Mouse (Mus musculus) liver, embryonic 16.5 days (tissue): ENCODE results near the gene Epp13. TPM values are rescaled to one million over a fixed set of nuclear protein-coding genes. Genes with fewer than 3 reads are reported as not detected.
"Not testable (repeated sequence)": the region's sequence is repeated elsewhere in the genome, so short reads cannot be mapped to it uniquely, and the experiment has no call there.

ENCODE experiments used
- ATAC-seq: fragments of 200-750 bp; cut with Nextera tagmentation; 2 replicates; pipeline ENCODE4 v1.8.0; 2017; ENCODE audit warnings: low read depth, mild to moderate bottlenecking, moderate number of reproducible peaks, moderate library complexity
- H3K27ac ChIP-seq: fragments of 300-500 bp; sonication (generic); 2 replicates; pipeline ENCODE4 v1.5.1; 2014; ENCODE audit warnings: mild to moderate bottlenecking, low read length
- H3K27me3 ChIP-seq: fragments of 300-500 bp; sonication (generic); 2 replicates; pipeline ENCODE4 v1.6.1; 2014; ENCODE audit warnings: low read depth, low read length, mixed read lengths; ENCODE audit not compliant: control insufficient read depth, insufficient read depth
- H3K36me3 ChIP-seq: fragments of 300-500 bp; sonication (generic); 2 replicates; pipeline ENCODE4 v1.6.1; 2014; ENCODE audit warnings: mild to moderate bottlenecking; ENCODE audit not compliant: control insufficient read depth, insufficient read depth
- H3K4me1 ChIP-seq: fragments of 300-500 bp; sonication (generic); 2 replicates; pipeline ENCODE4 v1.6.1; 2014; ENCODE audit warnings: low read depth, low read length, mixed read lengths; ENCODE audit not compliant: control insufficient read depth
- H3K4me2 ChIP-seq: fragments of 300-500 bp; sonication (generic); 2 replicates; pipeline ENCODE4 v1.6.1; 2014; ENCODE audit warnings: low read depth, low read length, mixed read lengths
- H3K4me3 ChIP-seq: fragments of 300-500 bp; sonication (generic); 2 replicates; pipeline ENCODE4 v1.5.1; 2014; ENCODE audit warnings: low read depth, mild to moderate bottlenecking, low read length
- H3K9ac ChIP-seq: fragments of 300-500 bp; sonication (generic); 2 replicates; pipeline ENCODE4 v1.6.1; 2014; ENCODE audit warnings: low read depth, low read length
- H3K9me3 ChIP-seq: fragments of 300-500 bp; sonication (generic); replicated peaks from 2 replicates; pipeline ENCODE4 v1.6.1; 2016; ENCODE audit warnings: low read length; ENCODE audit not compliant: control insufficient read depth
- whole genome bisulfite sequencing: fragments of 180-500 bp; shearing (Covaris S2); extraction: QIAGEN DNeasy Blood & Tissue Kit; methylation state at CpG from one replicate; pipeline ENCODE4 v1.1.7; 2014; ENCODE audit not compliant: insufficient replicate concordance; 5-methylcytosine and 5-hydroxymethylcytosine counted together
- polyA plus RNA-seq: library from polyadenylated mRNA; unstranded; fragments of >200 nt; fragmentation: Nextera tagmentation; extraction: Ambion mirVana; gene quantifications from 2 replicates; pipeline ENCODE4 v1.2.1, GENCODE M21; 2015

Gene Epp13
- polyA plus RNA-seq, 1 experiment from 2014 or later: not detected

DNA sequence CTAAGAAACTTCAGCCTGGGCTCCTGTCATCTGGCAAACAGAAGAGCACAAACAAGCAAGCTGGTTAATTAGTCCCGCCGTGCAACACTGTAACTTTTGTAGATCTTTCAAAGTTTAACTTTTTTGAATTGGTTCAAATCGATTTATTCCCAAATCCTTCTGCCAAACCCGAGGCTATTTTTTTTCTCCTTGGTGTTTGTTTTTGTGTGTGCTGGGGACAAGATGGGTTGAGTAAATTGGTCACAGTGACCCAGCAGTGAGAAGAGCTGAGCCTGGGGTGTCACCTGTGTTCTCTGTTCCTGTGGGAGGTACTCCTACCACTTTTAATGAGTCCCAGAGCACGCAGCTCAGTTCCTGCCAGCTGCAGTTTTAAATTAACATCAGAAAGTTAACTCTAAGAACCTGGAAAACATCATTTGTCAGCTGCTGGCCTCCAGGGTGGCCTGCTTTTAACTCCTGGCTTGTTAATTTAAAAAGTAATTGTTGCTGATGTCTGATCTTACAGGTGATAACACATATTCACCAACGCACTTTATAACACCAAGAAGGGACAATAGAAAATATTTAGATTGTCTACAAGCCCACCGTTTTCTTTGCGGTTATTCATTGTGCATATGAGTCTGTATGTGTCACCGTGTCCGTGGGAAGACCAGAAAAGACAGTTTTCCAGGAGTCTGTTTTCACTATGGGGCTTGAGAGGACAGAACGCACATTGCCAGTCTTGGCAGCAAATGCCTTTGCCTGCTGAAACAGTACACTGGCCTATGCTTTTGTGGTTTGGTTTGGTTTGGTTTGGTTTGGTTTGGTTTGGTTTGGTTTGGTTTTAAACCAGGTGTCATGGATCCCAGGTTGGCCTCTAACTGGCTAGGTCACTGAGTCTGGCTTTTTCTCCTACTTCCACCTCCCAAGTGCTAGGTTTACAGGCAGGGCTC, 7.9 kb upstream of the Epp13 start:
- H3K9me3 ChIP-seq: no peaks in the 10 kb centered on the region
- H3K4me2 ChIP-seq: no peak overlapping the region
- no peak overlapping the region for H3K9ac ChIP-seq
- no peaks in the 10 kb centered on the region for H3K4me1 ChIP-seq
- WGBS: 32% methylated on average over 11 of the region's 11 CpGs
- no peaks in the 10 kb centered on the region for H3K36me3 ChIP-seq
- H3K27me3 ChIP-seq: no peaks in the 10 kb centered on the region
- H3K4me3 ChIP-seq: no peak overlapping the region
- no peak overlapping the region for H3K27ac ChIP-seq
- ATAC-seq: no peak

DNA sequence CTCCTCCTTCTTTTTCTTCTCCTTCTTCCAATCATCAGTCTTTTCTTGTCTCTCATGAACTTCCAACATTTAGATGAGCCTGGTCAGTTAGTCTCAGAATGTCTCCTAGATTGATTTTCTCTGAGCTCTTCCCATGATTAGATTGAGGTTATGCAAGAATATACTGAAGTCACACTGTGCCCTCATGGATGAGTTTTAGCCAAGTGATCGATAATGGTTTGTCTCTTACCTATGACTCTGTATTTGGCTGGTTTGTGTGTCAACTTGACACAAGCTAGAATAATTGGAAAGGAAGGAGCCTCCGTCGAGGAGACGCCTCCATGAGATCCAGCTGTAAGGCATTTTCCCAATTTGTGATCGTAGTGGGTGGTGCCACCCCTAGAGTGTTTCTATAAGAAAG, 1.9 kb downstream of the Epp13 start:
- 74% methylated on average over 5 of the region's 5 CpGs for WGBS

DNA sequence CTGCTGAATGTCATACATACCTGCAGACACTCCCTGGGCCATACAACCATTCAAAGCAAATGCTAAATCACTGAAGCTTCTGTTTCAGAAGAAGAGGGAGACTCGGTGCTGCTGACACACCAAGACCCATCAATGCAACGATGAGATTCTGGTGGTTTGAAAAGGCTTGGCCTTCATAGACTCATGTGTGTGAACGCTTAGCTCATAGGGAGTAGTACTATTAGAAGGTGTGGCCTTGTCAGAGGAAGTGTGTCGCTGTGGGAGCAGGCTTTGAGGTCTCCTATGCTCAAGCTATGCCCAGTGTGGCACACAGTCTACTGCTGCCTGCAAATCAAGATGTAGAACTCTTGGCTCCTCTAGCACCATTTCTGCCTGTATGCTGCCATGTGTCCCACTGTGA, 4.9 kb downstream of the Epp13 start:
- WGBS: 53% methylated on average over 4 of the region's 4 CpGs
- no peak overlapping the region for H3K27ac ChIP-seq
- no peak for ATAC-seq

More for the DNA sequence above, 1.9 kb downstream of the Epp13 start:
- H3K36me3 ChIP-seq: no peaks in the 10 kb centered on the region
- no peaks in the 10 kb centered on the region for H3K27me3 ChIP-seq
- H3K4me1 ChIP-seq: no peaks in the 10 kb centered on the region
- no peak overlapping the region for H3K9ac ChIP-seq
- H3K4me3 ChIP-seq: no peak overlapping the region
- ATAC-seq: no peak
- no peaks in the 10 kb centered on the region for H3K9me3 ChIP-seq
- no peak overlapping the region for H3K27ac ChIP-seq
- no peak overlapping the region for H3K4me2 ChIP-seq

DNA sequence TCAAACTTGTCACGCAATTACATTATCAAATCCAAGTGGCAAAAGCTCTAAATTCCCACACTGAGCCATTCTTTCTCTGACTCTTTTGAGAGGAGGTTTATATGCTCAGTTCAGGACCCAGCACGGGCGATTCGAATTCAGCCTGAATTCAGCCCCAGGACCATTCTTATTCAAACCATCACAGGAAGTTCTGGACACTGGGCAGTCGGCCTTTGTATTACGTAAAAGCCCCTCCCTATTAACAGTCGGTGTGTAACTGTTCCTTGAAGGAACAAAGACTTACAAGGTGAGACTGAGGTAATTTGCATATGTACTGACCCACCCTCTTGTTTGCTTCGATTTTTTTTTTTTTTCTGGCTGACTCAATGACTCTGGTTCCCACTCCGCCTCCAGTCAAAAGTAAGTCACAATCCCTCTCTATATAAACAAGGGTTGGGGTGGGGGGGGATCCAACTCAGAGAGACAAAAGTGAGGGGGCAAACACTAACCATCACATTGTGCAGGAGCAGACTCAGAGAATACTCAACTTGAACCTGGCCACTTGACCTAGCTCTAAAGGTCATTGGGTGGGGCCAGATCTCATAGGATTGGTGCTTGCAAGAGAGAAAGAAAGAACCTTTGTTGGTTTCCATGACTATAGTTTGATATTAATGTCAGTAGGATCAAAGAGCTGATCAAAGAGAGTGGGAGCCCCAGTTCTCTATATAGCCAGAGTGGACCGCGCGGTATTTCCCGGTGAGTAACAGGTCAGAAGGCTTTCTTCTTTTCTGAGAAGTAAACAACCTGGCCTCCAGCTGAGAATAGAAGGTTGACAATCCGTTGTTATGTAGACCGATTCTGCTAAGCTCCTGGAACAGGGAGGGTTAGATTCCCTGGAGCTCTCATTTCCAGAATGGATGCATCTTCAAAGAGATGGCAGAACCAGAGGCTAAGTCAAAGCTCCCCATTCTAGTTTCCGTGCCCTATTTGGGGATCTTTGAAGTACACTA, 6.0 kb downstream of the Epp13 start:
- no peak overlapping the region for H3K27ac ChIP-seq
- H3K4me1 ChIP-seq: no peaks in the 10 kb centered on the region
- no peaks in the 10 kb centered on the region for H3K36me3 ChIP-seq
- ATAC-seq: no peak
- WGBS: 38% methylated on average over 16 of the region's 16 CpGs
- H3K4me3 ChIP-seq: no peak overlapping the region
- no peaks in the 10 kb centered on the region for H3K9me3 ChIP-seq
- H3K9ac ChIP-seq: no peak overlapping the region
- H3K27me3 ChIP-seq: no peaks in the 10 kb centered on the region
- no peak overlapping the region for H3K4me2 ChIP-seq

More for the DNA sequence above, 4.9 kb downstream of the Epp13 start:
- H3K9ac ChIP-seq: no peak overlapping the region
- no peaks in the 10 kb centered on the region for H3K4me1 ChIP-seq
- no peaks in the 10 kb centered on the region for H3K27me3 ChIP-seq
- H3K9me3 ChIP-seq: no peaks in the 10 kb centered on the region
- H3K4me2 ChIP-seq: no peak overlapping the region
- no peak overlapping the region for H3K4me3 ChIP-seq
- H3K36me3 ChIP-seq: no peaks in the 10 kb centered on the region

- not testable (repeated sequence) for ATAC-seq, H3K9ac ChIP-seq, H3K36me3 ChIP-seq, H3K27ac ChIP-seq, H3K4me3 ChIP-seq, H3K9me3 ChIP-seq, H3K27me3 ChIP-seq, H3K4me1 ChIP-seq, H3K4me2 ChIP-seq
- WGBS: 30% methylated on average over 2 of the region's 2 CpGs
Observed at GRCm38 (mm10) chr7:6260004-6260403, 7.5 kb downstream of the Epp13 start.

GRCm38 (mm10) chr7:6262120-6262519, 9.6 kb downstream of the Epp13 start:
- Histone ChIP-seq H3K27me3 (no peaks in the 10 kb centered on the region), H3K4me1 (no peaks in the 10 kb centered on the region), H3K27ac (no peak overlapping the region), H3K9ac (no peak overlapping the region), H3K36me3 (no peaks in the 10 kb centered on the region), H3K9me3 (no peaks in the 10 kb centered on the region), H3K4me2 (no peak overlapping the region), H3K4me3 (no peak overlapping the region)
- ATAC-seq: no peak
- WGBS: 58% methylated on average over 3 of the region's 3 CpGs

- Histone ChIP-seq H3K27ac (no peak overlapping the region), H3K4me3 (no peak overlapping the region), H3K4me1 (no peaks in the 10 kb centered on the region), H3K4me2 (no peak overlapping the region), H3K9ac (no peak overlapping the region), H3K27me3 (no peaks in the 10 kb centered on the region), H3K36me3 (no peaks in the 10 kb centered on the region), H3K9me3 (no peaks in the 10 kb centered on the region)
- no peak for ATAC-seq
- 58% methylated on average over 4 of the region's 4 CpGs for WGBS
Observed at GRCm38 (mm10) chr7:6262984-6263383, 10.5 kb downstream of the Epp13 start.

- Histone ChIP-seq H3K4me3 (no peak overlapping the region), H3K9ac (no peak overlapping the region), H3K9me3 (no peaks in the 10 kb centered on the region), H3K27me3 (no peaks in the 10 kb centered on the region), H3K36me3 (no peaks in the 10 kb centered on the region), H3K4me1 (no peaks in the 10 kb centered on the region), H3K27ac (no peak overlapping the region), H3K4me2 (no peak overlapping the region)
- WGBS: 41% methylated on average over 8 of the region's 8 CpGs
- ATAC-seq: no peak
Observed at GRCm38 (mm10) chr7:6265695-6266094, 13.2 kb downstream of the Epp13 start.
